Mouse (Mus musculus) neutrophil, adult 5-6 weeks (primary cell): ENCODE measurements around the gene Npas4. TPM values are rescaled to one million over a fixed set of nuclear protein-coding genes. Genes with fewer than 3 reads are reported as not detected.
"Not testable (repeated sequence)": the region's sequence is repeated elsewhere in the genome, so short reads cannot be mapped to it uniquely, and the experiment has no call there.

Experiments used
- ATAC-seq: fragments of 151-379, 151-347 bp; 2 replicates; pipeline ENCODE4 v1.8.0; 2017; ENCODE audit warnings: mild to moderate bottlenecking, moderate TSS enrichment; ENCODE audit not compliant: insufficient number of reproducible peaks, poor library complexity, low FRiP score, severe bottlenecking; ENCODE audit errors: extremely low read depth
- total RNA-seq: library from RNA; stranded (forward); fragments of 200-1000 nt; gene quantifications from 2 replicates; pipeline ENCODE4 v1.2.3, GENCODE M21; 2017

The Npas4 gene
- total RNA-seq = not detected in 2 replicates

- ATAC-seq = no peak
Measured at GRCm38 (mm10) chr19:4990256-4990625, at the start of gene Npas4. Gene Npas4 (minus strand): TSS chr19:4990316.

- ATAC-seq = no peak
Measured at GRCm38 (mm10) chr19:5039301-5040114, 49.4 kb upstream of the Npas4 start.

GRCm38 (mm10) chr19:5038709-5039156 is 48.6 kb upstream of the Npas4 start, which contains the start of the genes B4gat1 and AC124502.3:
Gene B4gat1 (plus strand): TSS chr19:5038826.
Gene AC124502.3 (plus strand): TSS chr19:5038891.
- ATAC-seq = peak; percentile 77

GRCm38 (mm10) chr19:5037678-5038571 is 47.8 kb upstream of the Npas4 start:
- no peak for ATAC-seq

GRCm38 (mm10) chr19:5036577-5036976 is 46.5 kb upstream of the Npas4 start:
- no peak for ATAC-seq

GRCm38 (mm10) chr19:5032686-5033085 is 42.6 kb upstream of the Npas4 start:
- no peak for ATAC-seq

GRCm38 (mm10) chr19:5026111-5026510 is 36.0 kb upstream of the Npas4 start:
- ATAC-seq = no peak

GRCm38 (mm10) chr19:5023621-5024479 is 33.7 kb upstream of the Npas4 start, which contains the start of gene Slc29a2:
Gene Slc29a2 (plus strand): TSS chr19:5023860.
- peak; percentile 93 for ATAC-seq

GRCm38 (mm10) chr19:5021416-5021815 is 31.3 kb upstream of the Npas4 start:
- ATAC-seq = no peak

- ATAC-seq = no peak
Measured at GRCm38 (mm10) chr19:5018191-5018590, 28.1 kb upstream of the Npas4 start.

GRCm38 (mm10) chr19:5017611-5018010 is 27.5 kb upstream of the Npas4 start:
- ATAC-seq = no peak

- peak; percentile 76 for ATAC-seq
Measured at GRCm38 (mm10) chr19:5016782-5017181, 26.7 kb upstream of the Npas4 start.

- ATAC-seq = no peak
Measured at GRCm38 (mm10) chr19:5016221-5016742, 26.2 kb upstream of the Npas4 start.

- no peak for ATAC-seq
Measured at GRCm38 (mm10) chr19:5014961-5015398, 24.9 kb upstream of the Npas4 start.

- no peak for ATAC-seq
Measured at GRCm38 (mm10) chr19:5013138-5013537, 23.0 kb upstream of the Npas4 start.

- no peak for ATAC-seq
Measured at GRCm38 (mm10) chr19:5004925-5005324, 14.8 kb upstream of the Npas4 start.

GRCm38 (mm10) chr19:5003644-5004043 is 13.5 kb upstream of the Npas4 start:
- not testable (repeated sequence) for ATAC-seq

GRCm38 (mm10) chr19:5001666-5002406 is 11.7 kb upstream of the Npas4 start:
- peak; percentile 66 for ATAC-seq
